ENCODE assay signal across 8 mouse cellular contexts in the genomic region with DNA sequence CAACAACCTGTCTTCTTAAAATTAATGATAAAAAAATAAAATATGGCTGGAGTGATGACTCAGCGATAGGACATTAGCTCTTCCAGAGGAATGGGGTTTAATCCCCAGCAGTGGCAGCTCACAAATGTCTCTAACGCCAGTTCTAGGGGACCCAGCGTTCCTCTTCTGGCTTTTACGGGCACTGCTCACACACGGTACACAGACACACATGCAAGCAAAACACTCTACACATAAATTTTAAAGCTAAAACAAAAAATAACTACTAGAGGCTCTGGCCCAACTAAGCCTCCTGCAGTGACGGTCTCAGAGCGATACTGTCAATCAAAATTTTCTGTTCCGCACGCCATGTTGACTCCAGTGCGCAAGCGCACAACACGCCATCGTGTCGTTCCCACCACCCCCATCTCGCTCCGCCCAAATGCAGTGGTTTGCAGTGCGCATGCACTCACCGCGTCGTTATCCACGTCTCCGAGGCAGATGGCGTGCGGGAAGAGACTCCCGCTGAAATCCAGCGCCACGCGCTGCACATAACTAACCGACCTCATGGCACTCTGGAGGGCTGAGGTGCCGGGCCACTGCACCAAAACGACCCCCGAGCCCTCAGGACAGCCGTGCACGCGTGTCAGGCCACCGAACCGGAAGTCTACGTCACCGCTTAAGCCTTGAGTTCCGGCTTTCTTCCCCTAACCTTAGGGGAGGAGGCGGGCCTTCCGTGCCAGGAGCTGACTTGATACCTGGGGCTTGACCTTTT. TPM values are rescaled to one million over a fixed set of nuclear protein-coding genes. Genes with fewer than 3 reads are reported as not detected.
DNase-seq lines count a peak whose midpoint lies in the region; ATAC-seq lines count a peak whose summit lies in the region.

A gene (minus strand): TSS at position 663 of the 751 bp plus-strand sequence.

- H3K9me3 ChIP-seq in hindbrain, embryonic 16.5 days (ENCODE audit: control insufficient read depth, low read length), result no peaks in the 10 kb centered on the region

- H3K36me3 ChIP-seq in hindbrain, embryonic 16.5 days (ENCODE audit: control insufficient read depth, insufficient read depth, low read length), result peaks cover 7% of the 10 kb centered on the region; the same call in 1 of the 2 replicates
- H3K36me3 ChIP-seq in macrophage (ENCODE audit: inconsistent target), result no peaks in the 10 kb centered on the region

- peak within 1 kb of the TSS; percentile 61 for H3K4me3 ChIP-seq in hindbrain, embryonic 16.5 days (ENCODE audit: low read length)
- peak within 1 kb of the TSS; percentile 72 for H3K4me3 ChIP-seq in macrophage (ENCODE audit: inconsistent target)

- H3K27me3 ChIP-seq in hindbrain, embryonic 16.5 days (replicated peaks; ENCODE audit: control insufficient read depth, insufficient read depth, low read length), result no peaks in the 10 kb centered on the region

- peak; percentile 96 for DNase-seq in T-cell, adult 2 months (ENCODE audit: low spot score)
- DNase-seq in cerebellum, postnatal 36 days, result peak; percentile 96 to 98
- DNase-seq in gastrocnemius, adult 18-20 months (ENCODE audit: low spot score), result peak; percentile 97
- DNase-seq in left cerebral cortex, adult 18-20 months (ENCODE audit: low spot score in 2 of 2), result peak; percentile 95 to 98
- peak; percentile 97 for DNase-seq in right cerebral cortex, adult 18-20 months
- peak; percentile 83 for DNase-seq in urinary bladder, postnatal 10 days (ENCODE audit: low spot score)

- H3K4me2 ChIP-seq in hindbrain, embryonic 16.5 days (ENCODE audit: low read length), result peak within 1 kb of the TSS; percentile 73

- H3K9ac ChIP-seq in hindbrain, embryonic 16.5 days (ENCODE audit: low read depth, low read length), result peak within 1 kb of the TSS; percentile 85

- peak within 1 kb of the TSS; percentile 99 for H3K27ac ChIP-seq in hindbrain, embryonic 16.5 days (ENCODE audit: low read depth, low read length)
- H3K27ac ChIP-seq in macrophage, result peak within 1 kb of the TSS; percentile 92

- under 1% methylated on average over 42 of the region's 42 CpGs for WGBS in hindbrain, embryonic 16.5 days
- WGBS in macrophage (ENCODE audit: missing documents), result under 1% methylated on average over 42 of the region's 42 CpGs

- H3K4me1 ChIP-seq in hindbrain, embryonic 16.5 days (ENCODE audit: control insufficient read depth, insufficient read depth, low read depth, low read length), result peaks cover 2% of the 10 kb centered on the region; the same call in 1 of the 2 replicates

- peak; percentile 96 for ATAC-seq in hindbrain, embryonic 16.5 days

- H3K79me2 ChIP-seq in macrophage (ENCODE audit: inconsistent target), result peaks cover 5% of the 10 kb centered on the region; the same call in 1 of the 2 replicates

RNA-seq across cellular contexts. Expression of the gene that starts here (rescaled TPM):
- 10 to 100 TPM; 16.4 to 19.9 TPM for total RNA-seq in gastrocnemius, adult 18-20 months (2021)
- polyA plus RNA-seq in hindbrain, embryonic 16.5 days (2015; fragmentation: Nextera tagmentation; extraction: Ambion mirVana), result 35.7 and 46.9 TPM in 2 replicates
- 10 to 100 TPM; 24.1 to 25.0 TPM for total RNA-seq in left cerebral cortex, adult 18-20 months (2021)
- total RNA-seq in macrophage (2018; cell fraction: chromatin; rRNA removed), result 10 to 100 TPM in 19 of 26 experiments, 1 to 10 TPM in 7; 5.1 to 36.1 (median 19.0) TPM
- total RNA-seq in macrophage (2018; cell fraction: cytosol; rRNA removed), result 1 to 10 TPM; 1.9 to 8.0 (median 5.1) TPM
- 10 to 100 TPM in 13 of 26 experiments, 1 to 10 TPM in 13; 3.0 to 27.9 (median 10.4) TPM for total RNA-seq in macrophage (2018; cell fraction: nucleus; rRNA removed)
- 3.9 to 5.2 TPM (median 5.2 TPM) in 3 replicates for polyA plus RNA-seq in macrophage (2018)

Comparison
In these comparisons a context has a peak if more than half of its experiments do, and no peak if none do; other contexts are left out.
1. Peak in every context shown above with its lines: DNase-seq, ATAC-seq, H3K4me3 ChIP-seq and H3K27ac ChIP-seq.